Mouse (Mus musculus): Measurements from ENCODE around the gene Slc17a9. TPM values are rescaled to one million over a fixed set of nuclear protein-coding genes. Genes with fewer than 3 reads are reported as not detected.
"Not testable (repeated sequence)": the region's sequence is repeated elsewhere in the genome, so short reads cannot be mapped to it uniquely, and the experiment has no call there.

Slc17a9 gene
- polyA plus RNA-seq, 1 experiment from 2014 or later, result 1.9 TPM

DNA sequence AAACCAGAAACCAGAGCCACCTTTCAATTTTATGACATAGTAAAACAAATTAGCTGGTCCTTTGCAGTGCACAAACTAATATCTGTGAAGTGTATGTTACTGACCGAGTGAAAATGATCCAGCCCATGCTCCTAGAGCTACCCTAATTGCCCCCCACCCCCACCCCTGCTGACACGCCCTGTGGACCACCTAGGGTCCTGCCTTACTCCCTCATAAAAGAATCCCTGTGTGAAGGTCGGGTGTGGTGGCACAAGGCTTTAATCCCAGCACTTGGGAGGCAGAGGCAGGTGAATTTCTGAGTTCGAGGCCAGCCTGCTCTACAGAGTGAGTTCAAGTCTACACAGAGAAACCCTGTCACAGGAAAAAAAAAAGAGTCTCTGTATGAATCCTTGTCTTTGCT, 13.5 kb upstream of the Slc17a9 start:
- Histone ChIP-seq H3K36me3 (peaks cover 16% of the 10 kb centered on the region), H3K27me3 (no peaks in the 10 kb centered on the region), H3K9me3 (no peaks in the 10 kb centered on the region), H3K4me3 (peak overlapping the region; percentile 100), H3K4me1 (peaks cover 22% of the 10 kb centered on the region), H3K27ac (no peak overlapping the region), H3K9ac (peak overlapping the region; percentile 100; the same call in 1 of the 2 replicates), H3K4me2 (peak overlapping the region; percentile 54)
- WGBS, result 66% methylated on average over 4 of the region's 4 CpGs
- ATAC-seq (ENCODE audit: borderline replicate concordance, extremely low read depth, low FRiP score, low TSS enrichment), result no peak

DNA sequence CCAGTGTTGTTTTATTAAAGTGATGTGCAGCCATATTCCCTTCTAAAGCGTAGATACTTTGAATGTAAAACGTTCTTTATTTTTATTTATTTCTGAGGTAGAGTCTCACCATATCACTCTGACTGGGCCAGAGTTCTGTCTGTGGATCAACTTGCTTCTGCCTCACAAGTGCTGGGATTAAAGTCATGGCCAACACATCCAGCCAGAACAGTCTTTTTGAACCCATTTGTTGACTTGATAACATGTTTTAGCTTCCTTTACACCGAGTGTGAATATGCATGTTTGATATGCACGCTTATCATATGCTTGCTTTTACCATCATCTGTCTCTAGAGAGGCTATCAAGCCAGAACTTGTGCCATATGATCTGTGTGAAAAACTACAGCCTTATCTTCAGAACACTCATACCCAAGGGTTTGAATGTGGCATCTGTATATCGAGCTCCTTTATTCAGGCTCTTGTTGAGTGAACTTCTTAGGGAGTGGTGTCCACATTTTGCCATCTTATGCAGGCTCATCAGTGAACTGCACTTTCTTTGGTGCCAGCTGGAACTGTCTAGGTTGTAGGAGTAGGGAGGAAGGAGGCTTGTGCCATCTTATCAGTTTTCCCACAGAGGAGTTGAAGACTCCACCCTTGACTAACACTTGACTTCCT, 12.9 kb upstream of the Slc17a9 start:
- no peaks in the 10 kb centered on the region for H3K27me3 ChIP-seq
- no peak overlapping the region for H3K9ac ChIP-seq
- H3K36me3 ChIP-seq, result peaks cover 22% of the 10 kb centered on the region
- H3K4me2 ChIP-seq, result no peak overlapping the region
- no peaks in the 10 kb centered on the region for H3K9me3 ChIP-seq
- no peak overlapping the region for H3K27ac ChIP-seq
- H3K4me1 ChIP-seq, result peaks cover 22% of the 10 kb centered on the region
- H3K4me3 ChIP-seq, result no peak overlapping the region
- no peak for ATAC-seq (ENCODE audit: borderline replicate concordance, extremely low read depth, low FRiP score, low TSS enrichment)
- 89% methylated on average over 5 of the region's 5 CpGs for WGBS

DNA sequence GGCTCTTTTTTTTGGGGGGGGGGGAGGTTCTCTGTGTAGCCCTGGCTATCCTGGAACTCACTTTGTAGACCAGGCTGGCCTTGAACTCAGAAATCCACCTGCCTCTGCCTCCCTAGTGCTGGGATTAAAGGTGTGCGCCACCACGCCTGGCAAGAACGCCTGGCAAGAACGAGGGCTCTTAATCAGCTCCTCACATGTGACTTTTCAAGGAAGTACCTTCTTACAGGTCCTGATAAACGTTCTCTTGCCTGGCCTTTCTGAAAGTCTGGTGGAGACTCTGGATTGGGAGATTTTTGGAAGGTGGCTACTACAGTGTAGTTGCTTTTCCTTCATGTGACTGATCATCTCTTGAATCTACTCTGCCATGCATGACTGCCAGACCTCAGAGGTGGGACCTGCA, 2.3 kb upstream of the Slc17a9 start:
- H3K4me1 ChIP-seq, result peaks cover 16% of the 10 kb centered on the region
- not testable (repeated sequence) for H3K9me3 ChIP-seq; H3K4me2 ChIP-seq; H3K27me3 ChIP-seq; H3K27ac ChIP-seq; H3K9ac ChIP-seq; H3K4me3 ChIP-seq; ATAC-seq (ENCODE audit: borderline replicate concordance, extremely low read depth, low FRiP score, low TSS enrichment)
- H3K36me3 ChIP-seq, result peaks cover 54% of the 10 kb centered on the region
- 83% methylated on average over 5 of the region's 5 CpGs for WGBS

DNA sequence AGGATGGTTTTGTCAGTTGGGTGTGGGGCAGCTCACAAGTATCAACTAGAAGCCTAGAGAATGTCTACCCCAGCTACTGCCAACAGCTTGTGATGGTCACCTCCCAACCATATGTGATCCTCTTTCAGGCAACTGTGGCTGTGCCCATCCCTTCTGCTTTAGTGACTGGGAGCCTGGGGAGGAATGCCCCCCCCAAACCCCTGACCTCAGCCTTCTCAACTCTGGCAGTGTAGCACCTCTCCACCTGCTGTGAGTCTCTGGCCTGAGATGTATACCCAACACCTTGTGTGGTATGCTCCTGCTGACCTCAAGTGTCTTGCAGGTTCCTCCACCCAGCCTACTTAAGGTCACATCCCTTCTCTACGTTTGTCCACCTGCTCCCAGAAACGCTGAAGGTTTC, 1.2 kb upstream of the Slc17a9 start:
- H3K9ac ChIP-seq, result no peak overlapping the region
- no peaks in the 10 kb centered on the region for H3K27me3 ChIP-seq
- H3K4me1 ChIP-seq, result peaks cover 16% of the 10 kb centered on the region
- WGBS, result 50% methylated on average over 2 of the region's 2 CpGs
- no peak overlapping the region for H3K4me2 ChIP-seq
- H3K9me3 ChIP-seq, result no peaks in the 10 kb centered on the region
- ATAC-seq (ENCODE audit: borderline replicate concordance, extremely low read depth, low FRiP score, low TSS enrichment), result no peak
- no peak overlapping the region for H3K4me3 ChIP-seq
- H3K36me3 ChIP-seq, result peaks cover 44% of the 10 kb centered on the region
- no peak overlapping the region for H3K27ac ChIP-seq

DNA sequence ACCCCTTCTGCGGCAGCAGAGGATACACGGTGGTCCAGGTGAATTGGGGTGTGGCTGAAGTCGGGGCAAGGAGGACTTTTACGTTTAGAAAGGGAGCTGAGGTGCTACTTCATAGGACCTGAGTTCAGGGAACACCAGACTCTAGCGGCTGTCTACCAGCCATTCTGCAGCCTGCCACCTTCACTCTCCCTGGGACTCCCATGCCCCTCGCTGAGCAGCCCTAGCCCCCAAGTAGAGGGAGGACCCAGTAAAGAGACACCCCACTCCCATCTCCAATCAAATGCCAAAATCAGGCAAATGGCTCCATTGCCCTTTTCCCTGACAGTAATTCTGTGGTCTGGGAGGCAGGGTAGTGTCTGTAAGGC, 333 bp downstream of the Slc17a9 start:
- peak overlapping the region; percentile 17 for H3K4me3 ChIP-seq
- H3K4me1 ChIP-seq, result peaks cover 16% of the 10 kb centered on the region
- no peaks in the 10 kb centered on the region for H3K9me3 ChIP-seq
- ATAC-seq (ENCODE audit: borderline replicate concordance, extremely low read depth, low FRiP score, low TSS enrichment), result 0 out of 2 replicates have a peak, but pooled peaks have one; percentile 3
- peak overlapping the region; percentile 52 for H3K4me2 ChIP-seq
- H3K9ac ChIP-seq, result peak overlapping the region; percentile 16; the same call in 1 of the 2 replicates
- H3K27me3 ChIP-seq, result no peaks in the 10 kb centered on the region
- H3K36me3 ChIP-seq, result peaks cover 30% of the 10 kb centered on the region
- 5% methylated on average over 6 of the region's 6 CpGs for WGBS
- H3K27ac ChIP-seq, result no peak overlapping the region; the same call in 1 of the 2 replicates

DNA sequence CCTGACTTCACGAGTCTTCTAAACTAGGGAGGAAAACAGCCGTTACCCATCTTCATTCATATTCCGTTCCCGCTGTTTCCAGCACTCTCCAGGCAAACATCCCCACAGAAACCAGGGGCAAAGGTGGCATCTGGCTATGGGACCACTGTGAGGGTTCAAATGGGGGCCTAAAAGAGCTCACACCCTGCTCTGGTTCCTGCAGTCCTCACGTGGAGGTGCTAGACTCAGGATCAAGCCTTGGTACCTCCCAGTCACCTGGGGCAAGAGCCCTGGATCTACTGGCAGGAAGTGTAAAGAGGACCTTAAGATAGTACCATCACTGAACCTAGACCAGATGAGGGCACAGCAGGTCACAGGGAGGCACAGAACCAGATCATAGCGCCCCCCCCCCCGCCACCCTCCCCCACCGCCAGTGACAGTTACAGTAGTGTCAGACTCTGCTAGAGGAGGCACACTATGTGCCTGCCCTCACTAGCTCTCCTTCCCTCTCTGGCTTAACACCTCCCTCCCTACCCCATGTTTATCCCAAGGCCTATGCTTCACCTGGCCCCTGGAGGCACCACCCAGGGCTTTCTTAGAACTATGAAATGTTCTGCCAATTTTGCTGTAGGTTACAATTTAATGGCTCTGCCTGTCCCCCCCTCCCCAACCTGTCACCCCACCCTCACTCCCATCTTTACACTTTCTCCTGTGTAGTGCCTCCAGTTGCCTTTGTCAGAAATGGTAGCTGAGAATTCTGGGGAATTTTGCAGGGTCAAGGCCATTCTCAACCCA, 980 bp downstream of the Slc17a9 start:
- Histone ChIP-seq H3K36me3 (peaks cover 24% of the 10 kb centered on the region), H3K4me1 (peaks cover 16% of the 10 kb centered on the region), H3K9ac (no peak overlapping the region), H3K27me3 (no peaks in the 10 kb centered on the region), H3K4me3 (0 out of 2 replicates have a peak overlapping the region, but pooled peaks have one; percentile 17), H3K4me2 (peak overlapping the region; percentile 52), H3K9me3 (no peaks in the 10 kb centered on the region), H3K27ac (no peak overlapping the region; the same call in 1 of the 2 replicates)
- 12% methylated on average over 8 of the region's 8 CpGs for WGBS
- ATAC-seq (ENCODE audit: borderline replicate concordance, extremely low read depth, low FRiP score, low TSS enrichment), result peak; percentile 15; the same call in 1 of the 2 replicates

DNA sequence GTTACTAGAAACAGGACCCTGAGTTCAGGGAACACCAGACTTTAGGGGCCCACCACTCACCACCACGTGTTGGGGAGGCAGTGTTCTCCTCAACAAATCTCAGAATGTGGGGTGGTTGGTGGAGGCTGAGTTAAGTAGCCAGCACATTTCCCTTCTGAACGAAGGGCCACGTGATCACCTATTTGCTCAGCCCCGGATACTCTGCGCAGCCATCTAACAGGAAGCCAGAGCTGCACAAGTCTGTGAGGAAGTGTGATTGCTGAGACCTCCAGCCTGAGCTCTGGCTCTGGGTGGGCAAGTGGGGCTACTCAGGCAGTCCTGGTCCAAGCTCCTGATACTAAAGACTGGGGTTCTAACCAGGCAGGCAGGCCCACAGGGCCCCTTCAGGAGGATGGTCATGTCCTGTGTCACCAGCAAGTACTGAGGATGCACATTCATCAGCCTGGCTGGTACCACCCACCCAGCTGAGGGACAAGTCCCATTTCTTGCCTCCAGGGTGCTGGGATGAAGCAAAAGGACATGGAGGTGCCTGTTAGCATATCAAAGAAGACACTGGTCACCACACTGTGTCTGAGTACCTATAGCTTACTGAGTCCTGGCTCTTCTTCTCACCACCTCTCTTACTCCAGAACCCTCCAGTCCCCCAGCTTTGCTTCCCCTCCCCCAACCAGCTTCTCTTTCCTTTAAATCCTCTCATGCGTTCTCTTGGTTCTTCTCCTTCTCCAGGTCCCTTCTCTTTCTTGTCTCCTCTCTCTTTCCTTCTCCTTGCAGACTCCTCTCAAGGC, 1.8 kb downstream of the Slc17a9 start:
- H3K4me1 ChIP-seq, result peaks cover 16% of the 10 kb centered on the region
- WGBS, result 55% methylated on average over 6 of the region's 6 CpGs
- ATAC-seq (ENCODE audit: borderline replicate concordance, extremely low read depth, low FRiP score, low TSS enrichment), result no peak
- H3K9me3 ChIP-seq, result no peaks in the 10 kb centered on the region
- H3K9ac ChIP-seq, result no peak overlapping the region
- peaks cover 16% of the 10 kb centered on the region for H3K36me3 ChIP-seq
- H3K4me2 ChIP-seq, result no peak overlapping the region
- H3K4me3 ChIP-seq, result no peak overlapping the region
- no peaks in the 10 kb centered on the region for H3K27me3 ChIP-seq
- no peak overlapping the region for H3K27ac ChIP-seq

DNA sequence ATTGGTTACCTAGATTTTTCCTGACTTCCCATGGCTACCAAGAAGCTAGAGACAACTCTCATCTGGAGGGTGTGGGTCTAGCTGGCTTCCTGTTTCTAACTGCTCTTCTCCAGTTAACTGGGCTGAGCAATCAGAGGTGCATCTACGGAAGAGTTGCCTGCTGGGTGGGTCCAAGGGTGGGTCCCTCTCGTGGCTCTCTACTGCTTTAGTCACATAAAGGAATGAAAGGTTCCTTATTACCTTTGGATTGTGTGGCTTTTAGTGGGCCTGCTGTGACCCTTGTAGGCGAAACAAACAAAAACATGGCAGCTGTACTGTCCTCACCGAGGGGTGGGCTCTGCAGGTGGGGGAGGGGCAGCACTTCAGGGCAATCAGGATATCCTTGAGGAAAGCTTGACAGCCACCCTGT, 2.6 kb downstream of the Slc17a9 start:
- WGBS, result 53% methylated on average over 4 of the region's 4 CpGs
- no peak for ATAC-seq (ENCODE audit: borderline replicate concordance, extremely low read depth, low FRiP score, low TSS enrichment)
- no peak overlapping the region for H3K4me3 ChIP-seq
- no peak overlapping the region for H3K27ac ChIP-seq
- peaks cover 16% of the 10 kb centered on the region for H3K4me1 ChIP-seq
- no peaks in the 10 kb centered on the region for H3K27me3 ChIP-seq
- H3K4me2 ChIP-seq, result no peak overlapping the region
- no peak overlapping the region for H3K9ac ChIP-seq
- H3K36me3 ChIP-seq, result peaks cover 10% of the 10 kb centered on the region; the same call in 1 of the 2 replicates
- no peaks in the 10 kb centered on the region for H3K9me3 ChIP-seq

DNA sequence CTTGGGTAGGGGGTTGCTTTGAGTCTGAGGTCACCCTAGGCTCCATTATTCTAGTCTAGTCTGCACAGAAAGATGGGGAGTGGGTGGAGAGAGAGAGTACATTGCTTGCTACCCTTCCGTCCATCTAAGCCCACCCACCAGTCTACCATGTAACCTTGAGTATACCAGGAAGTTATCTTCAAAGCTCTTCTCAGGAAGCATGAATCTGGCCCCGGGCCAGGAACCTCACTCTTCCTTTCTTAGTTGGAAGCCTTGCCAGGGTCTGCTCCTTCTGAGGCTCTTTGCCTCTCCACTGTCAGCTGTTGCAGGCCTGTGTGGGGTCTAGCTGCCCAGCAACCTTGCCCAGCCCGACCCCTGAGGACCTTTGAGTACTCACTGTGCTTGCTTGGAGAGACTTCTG, 6.0 kb downstream of the Slc17a9 start:
- Histone ChIP-seq H3K9me3 (no peaks in the 10 kb centered on the region), H3K9ac (no peak overlapping the region), H3K36me3 (no peaks in the 10 kb centered on the region), H3K4me2 (no peak overlapping the region), H3K27me3 (no peaks in the 10 kb centered on the region), H3K4me3 (no peak overlapping the region), H3K4me1 (0 out of 2 replicates have a peak, but pooled peaks cover 3% of the 10 kb centered on the region), H3K27ac (peak overlapping the region; percentile 11; the same call in 1 of the 2 replicates)
- ATAC-seq (ENCODE audit: borderline replicate concordance, extremely low read depth, low FRiP score, low TSS enrichment), result no peak
- 44% methylated on average over 3 of the region's 3 CpGs for WGBS

DNA sequence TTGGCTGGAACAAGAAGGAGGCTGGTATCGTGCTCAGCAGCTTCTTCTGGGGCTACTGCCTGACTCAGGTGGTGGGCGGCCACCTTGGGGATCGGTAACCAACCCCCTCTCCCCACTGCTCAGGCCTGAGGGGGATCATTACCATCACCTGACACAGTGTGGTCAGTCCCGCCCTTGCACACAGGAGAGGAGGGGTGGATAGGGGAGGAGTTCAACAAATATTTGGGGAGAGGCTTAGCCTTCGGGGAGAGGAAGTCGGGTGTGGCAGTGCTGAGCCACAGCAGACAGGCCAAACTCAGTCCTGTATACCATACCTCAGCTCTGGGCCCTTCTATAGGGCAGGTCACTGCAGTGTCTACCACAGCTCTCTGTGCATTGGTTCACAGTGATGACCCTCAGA, 6.9 kb downstream of the Slc17a9 start:
- no peak for ATAC-seq (ENCODE audit: borderline replicate concordance, extremely low read depth, low FRiP score, low TSS enrichment)
- Histone ChIP-seq H3K4me3 (no peak overlapping the region), H3K4me1 (0 out of 2 replicates have a peak, but pooled peaks cover under 1% of the 10 kb centered on the region), H3K27ac (peak overlapping the region; percentile 11; the same call in 1 of the 2 replicates), H3K9ac (no peak overlapping the region), H3K27me3 (no peaks in the 10 kb centered on the region), H3K36me3 (no peaks in the 10 kb centered on the region), H3K4me2 (no peak overlapping the region), H3K9me3 (no peaks in the 10 kb centered on the region)
- 48% methylated on average over 6 of the region's 6 CpGs for WGBS

DNA sequence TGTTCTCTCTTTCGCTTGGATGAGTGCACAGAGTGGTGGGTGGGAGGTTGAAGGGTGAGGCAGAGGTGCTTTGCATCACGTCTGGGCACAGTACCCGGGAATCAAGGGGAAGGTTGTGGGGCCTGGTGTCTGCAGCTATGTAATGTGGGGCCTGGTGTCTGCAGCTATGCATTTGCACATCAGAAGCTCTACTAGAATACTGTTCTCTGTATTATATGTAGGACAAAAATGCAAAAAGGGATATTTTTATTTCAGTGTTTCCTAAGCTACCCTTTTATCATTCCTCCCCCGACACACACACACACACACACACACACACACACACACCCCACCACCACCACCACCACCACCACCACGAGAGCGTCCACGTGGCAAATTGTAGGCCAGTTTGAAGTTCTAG, 10.2 kb downstream of the Slc17a9 start:
- no peak overlapping the region for H3K9ac ChIP-seq
- H3K27ac ChIP-seq, result no peak overlapping the region
- no peaks in the 10 kb centered on the region for H3K36me3 ChIP-seq
- no peaks in the 10 kb centered on the region for H3K4me1 ChIP-seq
- H3K9me3 ChIP-seq, result no peaks in the 10 kb centered on the region
- WGBS, result 73% methylated on average over 7 of the region's 7 CpGs
- no peak overlapping the region for H3K4me2 ChIP-seq
- H3K27me3 ChIP-seq, result no peaks in the 10 kb centered on the region
- H3K4me3 ChIP-seq, result no peak overlapping the region
- ATAC-seq (ENCODE audit: borderline replicate concordance, extremely low read depth, low FRiP score, low TSS enrichment), result no peak

All from lung, embryonic 15.5 days (tissue).